In genomic region chr2:180832711-180833110, GRCm38 (mm10) we compare ENCODE assay signal across 21 mouse cellular contexts. TPM values are rescaled to one million over a fixed set of nuclear protein-coding genes. Genes with fewer than 3 reads are reported as not detected.
"Had no signal": no experiment of that assay in that cellular context is flagged by ENCODE, and none has a peak within 500 bp of the region (broad histone marks: within the 10 kb centered on the region; RNA-seq: fewer than 3 reads in every experiment).

No protein-coding gene starts in this region.

- DNase-seq: retina, postnatal 1 day; right cerebral cortex, adult 18-20 months; right cerebral cortex, postnatal 14 days; right cerebral cortex, postnatal 25 days; right cerebral cortex, postnatal 4 days; spleen, adult 18-20 months; thymus, adult 18-20 months; thymus, adult 2 months; thymus, postnatal 14 days; thymus, postnatal 25 days; thymus, postnatal 36 days; thymus, postnatal 4 days had no signal

- H3K27ac ChIP-seq: neural tube, embryonic 13.5 days; neural tube, embryonic 15.5 days; stomach, embryonic 15.5 days; stomach, postnatal 0 days had no signal

- H3K27me3 ChIP-seq: neural tube, embryonic 13.5 days; neural tube, embryonic 15.5 days; stomach, embryonic 15.5 days had no signal

- H3K4me3 ChIP-seq: neural tube, embryonic 13.5 days; neural tube, embryonic 15.5 days; stomach, embryonic 15.5 days had no signal

- H3K4me2 ChIP-seq: neural tube, embryonic 13.5 days; neural tube, embryonic 15.5 days; stomach, embryonic 15.5 days had no signal

- H3K36me3 ChIP-seq: neural tube, embryonic 13.5 days; neural tube, embryonic 15.5 days; stomach, embryonic 15.5 days had no signal

- H3K9me3 ChIP-seq: neural tube, embryonic 13.5 days; neural tube, embryonic 15.5 days; stomach, embryonic 15.5 days had no signal

- H3K4me1 ChIP-seq: neural tube, embryonic 15.5 days; stomach, embryonic 15.5 days had no signal

- H3K9ac ChIP-seq: neural tube, embryonic 13.5 days; neural tube, embryonic 15.5 days; stomach, embryonic 15.5 days had no signal

RNA-seq across cellular contexts. Expression of gene Bhlhe23, which starts 56.0 kb away (rescaled TPM):
- polyA plus RNA-seq: small intestine, adult 2 months; spleen, adult 2 months; stomach, embryonic 14.5 days; stomach, embryonic 16.5 days; stomach, postnatal 0 days; urinary bladder, adult 2 months had no signal
